Mouse (Mus musculus): ENCODE data around the gene Csrnp1. TPM values are rescaled to one million over a fixed set of nuclear protein-coding genes. Genes with fewer than 3 reads are reported as not detected.

The Csrnp1 gene
- total RNA-seq, 2 experiments from 2014 or later = 12.8 to 15.5 TPM

DNA sequence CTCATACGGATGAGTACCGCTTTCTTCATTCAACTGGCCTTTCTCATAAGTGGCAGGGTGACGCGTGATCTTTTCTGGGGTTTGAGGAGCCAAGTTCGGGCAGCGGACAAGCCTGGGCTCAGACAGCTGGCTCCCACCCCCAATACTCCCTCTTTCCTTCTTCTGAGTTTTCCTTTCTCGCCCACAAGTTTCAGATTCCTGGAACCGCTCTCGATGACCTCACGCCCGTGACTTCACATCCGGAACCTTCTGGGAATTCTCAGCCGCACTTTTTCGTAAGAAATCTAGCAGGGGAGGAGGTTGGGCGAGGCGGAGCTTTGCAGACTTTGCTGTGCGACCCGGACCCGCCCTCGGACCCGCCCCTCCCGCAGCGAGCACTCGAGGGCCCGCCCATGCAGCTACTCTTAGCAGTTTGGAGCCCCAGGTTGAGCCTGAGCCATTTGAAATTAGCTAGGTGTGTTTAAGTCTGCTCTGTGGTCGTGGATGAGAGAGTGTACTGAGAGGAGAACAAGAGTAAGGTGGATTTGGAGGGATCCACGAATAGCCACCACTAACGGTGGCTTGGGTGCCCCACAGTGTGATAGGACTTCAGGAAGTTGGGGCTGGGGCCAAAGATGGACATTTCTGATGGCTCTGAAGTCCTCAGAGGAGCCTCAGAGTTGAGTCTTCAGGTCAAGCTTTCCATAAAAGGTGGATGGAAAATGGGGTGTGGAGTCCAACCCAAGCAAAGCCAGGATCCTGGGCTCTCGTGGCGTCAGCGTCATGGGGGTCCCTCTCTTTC lies 17.7 kb upstream of the Csrnp1 start:
- peak; percentile 59 to 65 for DNase-seq

- no peak for DNase-seq
These were observed 16.3 kb upstream of the Csrnp1 start for GRCm38 (mm10) chr9:120000761-120001160.

GRCm38 (mm10) chr9:119999636-120000035 lies 15.2 kb upstream of the Csrnp1 start:
- no peak for DNase-seq

- no peak for DNase-seq
These were observed 14.3 kb upstream of the Csrnp1 start for GRCm38 (mm10) chr9:119998776-119999175.

DNA sequence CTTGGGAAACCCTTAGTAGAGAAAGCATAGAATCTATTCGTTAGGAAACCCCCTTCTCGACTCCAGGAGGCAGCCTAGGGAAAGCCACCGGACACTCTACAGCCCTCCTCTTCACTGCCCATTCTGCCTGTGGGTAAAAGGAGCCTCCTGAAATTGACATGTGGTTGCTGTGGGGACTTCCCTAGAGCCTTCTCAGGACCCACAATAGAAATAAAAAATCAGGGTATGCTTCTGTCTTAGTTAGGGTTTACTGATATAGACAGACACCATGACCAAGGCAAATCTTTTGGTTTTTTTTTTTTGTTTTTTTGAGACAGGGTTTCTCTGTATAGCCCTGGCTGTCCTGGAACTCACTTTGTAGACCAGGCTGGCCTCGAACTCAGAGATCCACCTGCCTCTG lies 11.6 kb upstream of the Csrnp1 start:
- no peak for DNase-seq

- no peak for DNase-seq
These were observed 9.7 kb upstream of the Csrnp1 start for GRCm38 (mm10) chr9:119994207-119994606.

DNA sequence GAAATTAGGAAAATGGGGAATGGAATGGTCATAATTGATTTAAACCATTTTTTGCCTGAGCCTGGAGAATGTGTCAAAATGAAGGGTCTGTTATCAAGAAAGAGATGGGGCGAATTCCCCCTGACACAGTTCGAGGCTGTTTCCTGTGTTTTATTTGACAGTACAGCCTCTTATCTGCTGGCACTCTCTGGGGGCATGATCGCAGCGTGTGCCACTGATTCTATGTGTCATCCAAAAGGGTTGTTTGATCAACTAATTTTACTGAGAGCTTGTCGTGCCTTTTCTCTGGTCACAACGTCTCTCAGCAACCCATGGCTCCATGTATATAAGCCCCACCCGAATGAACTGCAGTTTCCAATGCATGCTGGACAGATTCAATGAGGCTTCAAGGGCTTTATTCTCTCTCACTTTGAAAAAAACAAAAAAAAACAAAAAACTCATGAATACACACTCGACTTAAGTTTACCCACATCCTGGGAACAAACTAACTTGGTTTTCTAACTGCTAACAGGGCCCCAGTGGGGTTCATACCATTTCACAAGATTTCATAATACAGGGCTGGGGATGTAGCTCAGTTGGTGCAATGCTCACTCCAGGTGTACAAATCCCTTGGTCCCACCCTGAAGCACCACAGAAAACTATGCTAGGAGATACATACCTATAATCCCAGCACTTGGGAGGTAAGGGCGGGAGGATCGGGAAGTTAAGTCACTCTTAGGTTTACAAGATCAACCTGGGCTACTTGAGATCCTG lies 8.8 kb upstream of the Csrnp1 start:
- no peak for DNase-seq

GRCm38 (mm10) chr9:119991310-119991709 lies 6.9 kb upstream of the Csrnp1 start:
- DNase-seq = no peak

GRCm38 (mm10) chr9:119988304-119988703 lies 3.8 kb upstream of the Csrnp1 start:
- no peak for DNase-seq

DNA sequence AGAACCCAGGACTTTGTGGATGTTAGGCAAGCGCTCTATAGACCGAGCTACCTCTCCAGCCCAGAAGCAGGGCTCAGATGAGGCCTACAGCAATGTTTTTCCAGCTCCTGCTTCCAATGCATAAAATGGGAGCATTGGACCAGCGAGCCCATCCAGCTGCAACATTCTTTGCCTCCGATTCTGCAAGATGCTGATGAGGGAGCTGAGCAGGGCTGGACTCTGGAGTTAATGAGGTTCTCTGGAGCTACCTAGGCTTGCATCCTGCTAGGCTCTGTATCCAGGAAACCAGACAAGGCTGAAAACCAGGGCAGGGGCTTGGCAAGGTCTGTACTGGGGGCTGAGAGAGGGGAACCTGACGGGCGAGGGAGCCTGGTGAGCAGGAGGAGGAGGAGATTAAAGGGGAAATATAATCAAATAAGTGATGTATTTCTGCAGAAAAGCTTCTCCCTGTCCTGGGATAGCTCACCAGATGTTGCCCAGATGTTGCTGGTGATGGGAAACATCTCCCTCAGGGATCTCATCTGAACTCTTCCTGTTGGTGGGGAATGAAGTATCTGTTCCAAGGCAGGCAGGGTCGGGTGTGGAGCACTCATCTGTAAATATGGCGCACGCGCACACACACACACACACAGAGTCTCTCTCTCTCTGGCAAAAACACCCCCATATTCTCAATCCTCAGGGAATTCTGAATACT lies 1.6 kb upstream of the Csrnp1 start:
- no peak for DNase-seq

- peak; percentile 87 to 90 for DNase-seq
These were observed 598 bp downstream of the Csrnp1 start for GRCm38 (mm10) chr9:119983585-119984535.

DNA sequence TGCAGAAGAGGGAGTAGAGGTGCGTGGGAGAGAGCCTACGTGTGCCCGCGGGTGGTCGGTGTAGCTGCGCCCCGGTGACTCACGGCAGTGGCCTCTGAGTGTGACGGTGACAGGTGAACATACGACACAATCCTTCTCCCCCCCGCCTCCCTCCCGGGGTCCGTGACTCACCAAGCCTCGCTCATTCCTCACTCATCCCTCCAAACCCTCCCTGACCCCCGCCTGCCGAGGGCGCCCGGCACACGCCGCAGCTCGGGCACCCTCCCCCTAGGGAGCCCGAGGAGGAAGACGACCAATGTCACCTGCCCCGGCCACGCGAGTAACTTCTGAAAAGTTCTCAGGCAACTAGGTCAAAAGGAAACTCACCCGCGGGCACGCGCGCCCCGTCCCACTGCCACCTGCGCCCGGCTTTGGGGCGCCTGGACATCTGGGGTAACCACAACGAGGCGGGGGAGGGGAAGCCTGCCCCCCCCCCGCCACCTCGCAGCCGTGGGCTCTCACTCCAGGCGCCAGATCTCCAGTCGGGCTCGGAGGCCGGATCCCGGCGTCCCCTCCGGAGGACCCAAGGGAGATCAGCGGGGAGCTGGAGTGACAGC lies 1.4 kb downstream of the Csrnp1 start:
- no peak for DNase-seq

DNA sequence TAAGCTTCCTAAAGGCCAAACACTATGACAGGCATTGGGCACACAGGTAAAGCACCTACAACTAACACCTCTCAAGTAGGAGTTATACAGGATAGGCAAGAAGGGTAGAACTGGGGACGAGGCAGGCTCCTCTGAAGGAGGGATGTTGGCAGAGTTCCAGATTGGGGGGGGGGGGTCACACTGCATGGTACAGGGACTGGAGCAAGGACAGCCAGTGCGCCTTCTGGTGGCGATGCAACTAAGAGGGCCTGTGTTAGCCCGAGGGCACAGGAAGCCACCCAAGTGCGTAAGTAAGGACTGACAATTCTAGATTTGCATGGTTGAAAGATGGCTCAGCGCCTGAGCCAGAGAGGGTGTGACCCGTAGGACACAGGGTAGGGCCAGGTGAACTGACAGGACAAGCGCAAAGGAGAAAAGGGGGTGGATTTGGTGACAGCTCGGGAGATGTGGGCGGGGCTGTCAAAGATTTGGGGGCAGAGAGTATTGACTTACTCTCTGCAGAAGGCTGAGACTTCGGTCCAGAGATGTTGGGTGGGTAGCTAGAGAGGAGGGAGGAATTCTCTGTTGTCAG lies 2.1 kb downstream of the Csrnp1 start:
- DNase-seq = no peak

DNA sequence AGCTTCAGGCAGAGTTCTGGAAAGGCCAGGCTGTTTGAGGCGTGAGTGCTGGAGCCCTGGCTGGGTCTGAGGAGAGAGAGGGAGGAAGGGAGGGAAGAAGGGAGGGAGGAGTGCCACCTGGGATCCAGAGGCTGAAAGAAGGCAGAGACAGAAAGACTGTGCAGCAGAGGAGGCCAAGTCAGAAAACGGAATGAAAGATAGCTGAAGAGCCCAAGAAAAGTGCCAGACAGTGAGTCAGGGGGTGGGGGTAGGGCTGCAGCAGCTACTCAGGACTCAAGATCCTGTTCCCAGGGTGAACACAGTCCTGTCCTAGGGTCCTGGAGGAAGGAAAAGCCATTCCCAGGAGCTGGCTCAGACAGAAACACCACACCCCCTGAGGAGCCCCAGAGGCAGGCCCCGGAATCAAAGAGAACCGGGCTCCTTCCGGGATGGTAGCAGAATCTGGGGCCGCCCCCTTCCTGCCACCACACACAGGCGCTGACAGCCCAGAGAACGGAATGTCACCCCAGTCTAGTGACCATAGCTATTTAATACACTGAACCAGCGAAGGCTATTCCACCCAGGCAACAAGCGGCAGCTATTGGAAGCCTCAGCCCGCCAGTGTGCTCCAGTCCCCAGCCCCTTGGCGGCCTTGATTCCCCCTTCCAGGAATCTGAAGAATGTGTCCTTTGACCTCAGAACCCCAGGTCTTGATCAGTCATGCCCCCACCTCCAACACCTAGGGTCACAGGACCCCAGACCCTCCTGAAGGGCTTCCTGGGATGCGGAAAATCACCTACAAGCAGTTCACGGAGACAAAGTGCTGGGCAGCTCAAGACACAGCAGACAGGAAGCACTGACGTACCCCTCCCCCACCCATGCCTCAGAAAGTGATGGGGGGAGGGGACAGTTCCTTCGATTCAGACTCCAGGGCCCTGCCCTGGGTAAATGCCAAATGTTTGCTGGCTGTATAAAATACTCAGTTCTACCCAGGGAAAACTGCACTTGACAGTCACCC lies 3.0 kb downstream of the Csrnp1 start:
- DNase-seq = peak in 1 of 2 experiments; percentile 45

DNA sequence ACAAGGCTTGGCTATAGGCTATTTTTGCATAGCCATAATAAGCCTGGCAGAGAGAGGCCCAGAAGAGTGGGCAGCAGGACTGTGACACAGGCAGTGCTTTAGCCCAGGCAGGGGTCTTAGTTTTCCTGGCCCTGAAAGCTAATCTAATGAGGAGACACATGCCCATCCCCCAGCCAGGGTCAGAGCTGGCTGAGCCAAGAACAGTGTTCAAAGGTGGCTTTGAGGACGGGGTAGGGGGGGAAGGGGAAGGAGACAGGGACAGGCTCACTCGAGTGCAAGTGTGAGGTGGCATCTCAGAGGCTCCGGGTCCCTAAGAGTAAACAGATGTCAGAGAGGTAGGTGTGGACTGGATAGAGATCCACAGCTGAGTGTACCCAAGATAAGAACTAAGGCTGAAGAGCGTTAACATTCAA lies 3.7 kb downstream of the Csrnp1 start:
- DNase-seq = no peak

DNA sequence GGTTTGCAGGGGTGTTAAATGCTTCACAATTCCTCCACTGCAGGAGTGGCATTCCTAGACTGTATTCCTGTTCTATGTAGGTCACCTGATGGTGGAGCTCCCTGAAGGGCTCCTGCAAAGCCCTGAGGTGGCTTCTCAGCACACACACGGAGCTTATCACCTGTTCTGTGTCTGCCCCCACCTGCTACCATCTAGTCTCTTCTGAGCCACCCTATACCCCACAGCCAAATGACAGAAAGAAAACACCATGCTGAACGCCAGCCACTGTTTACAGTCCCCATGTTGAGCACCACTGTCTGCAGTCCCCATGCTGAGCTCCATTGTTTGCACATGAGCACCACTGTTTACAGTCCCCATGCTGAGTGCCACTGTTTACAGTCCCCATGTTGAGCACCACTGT lies 4.7 kb downstream of the Csrnp1 start:
- DNase-seq = no peak

GRCm38 (mm10) chr9:119978811-119979441 lies 5.5 kb downstream of the Csrnp1 start:
- DNase-seq = peak; percentile 51 to 56

GRCm38 (mm10) chr9:119978151-119978810 lies 6.2 kb downstream of the Csrnp1 start:
- DNase-seq = no peak

DNA sequence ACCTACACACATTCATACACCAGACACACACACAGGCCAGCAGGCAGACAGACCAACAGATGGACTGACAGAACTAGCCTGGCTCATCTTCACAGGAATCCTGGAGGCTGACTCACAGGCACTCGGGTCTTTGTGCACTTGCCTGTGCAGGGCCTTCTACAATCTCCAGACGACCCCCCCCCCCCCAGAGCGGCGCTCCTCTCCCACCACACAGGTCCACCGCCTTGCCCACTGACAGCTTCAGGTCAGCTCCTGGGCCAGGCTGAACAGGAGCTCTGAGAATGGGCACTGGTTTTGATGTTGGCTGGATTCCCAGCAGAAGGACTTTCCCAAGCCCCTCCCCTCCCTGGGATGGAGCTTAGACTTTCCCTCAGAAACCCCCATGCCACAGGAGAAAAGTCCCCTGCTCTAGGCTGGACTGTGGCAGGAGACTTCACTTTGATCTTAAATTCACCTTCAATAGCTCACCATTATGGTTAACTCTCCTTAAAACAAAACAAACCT lies 6.8 kb downstream of the Csrnp1 start:
- no peak for DNase-seq

Measured in layer of hippocampus, postnatal 36 days (tissue).